Mouse (Mus musculus) lung, embryonic 14.5 days (tissue): ENCODE data around the gene Mtor. TPM values are rescaled to one million over a fixed set of nuclear protein-coding genes. Genes with fewer than 3 reads are reported as not detected.

Source experiments
- ATAC-seq: fragments of 200-750 bp; cut with Nextera tagmentation; 2 replicates; pipeline ENCODE4 v1.8.0; 2017; ENCODE audit warnings: mild to moderate bottlenecking, moderate TSS enrichment, moderate library complexity; ENCODE audit not compliant: insufficient read depth
- DNase-seq: peaks from one replicate; pipeline ENCODE4 v3.0.0-alpha.2; 2015
- H3K27ac ChIP-seq: fragments of 300-500 bp; sonication (generic); 2 replicates; pipeline ENCODE4 v1.5.1; 2014; ENCODE audit warnings: low read depth, mild to moderate bottlenecking, moderate library complexity
- H3K27me3 ChIP-seq: fragments of 300-500 bp; sonication (generic); 2 replicates; pipeline ENCODE4 v1.6.1; 2014; ENCODE audit warnings: low read length, control low read depth; ENCODE audit not compliant: insufficient read depth
- H3K36me3 ChIP-seq: fragments of 300-500 bp; sonication (generic); 2 replicates; pipeline ENCODE4 v1.6.1; 2014; ENCODE audit warnings: control low read depth; ENCODE audit not compliant: insufficient read depth
- H3K4me1 ChIP-seq: fragments of 300-500 bp; sonication (generic); 2 replicates; pipeline ENCODE4 v1.6.1; 2014; ENCODE audit warnings: antibody characterized with exemption, control low read depth; ENCODE audit not compliant: insufficient read depth
- H3K4me2 ChIP-seq: fragments of 300-500 bp; sonication (generic); 2 replicates; pipeline ENCODE4 v1.6.1; 2014; ENCODE audit warnings: mild to moderate bottlenecking
- H3K4me3 ChIP-seq: fragments of 300-500 bp; sonication (generic); 2 replicates; pipeline ENCODE4 v1.5.1; 2014; ENCODE audit warnings: low read depth, low read length
- H3K9ac ChIP-seq: fragments of 300-500 bp; sonication (generic); 2 replicates; pipeline ENCODE4 v1.6.1; 2014
- H3K9me3 ChIP-seq: fragments of 300-500 bp; sonication (generic); 2 replicates; pipeline ENCODE4 v1.6.1; 2016; ENCODE audit warnings: low read depth, low read length, control low read depth
- CTCF ChIP-seq: IDR thresholded peaks from 2 replicates; pipeline ENCODE4 v1.5.1; 2016; ENCODE audit warnings: antibody characterized with exemption, low read depth
- WGBS: fragments of 180-500 bp; shearing (Covaris S2); extraction: QIAGEN DNeasy Blood & Tissue Kit; methylation state at CpG from one replicate; pipeline ENCODE4 v1.1.7; 2014; 5-methylcytosine and 5-hydroxymethylcytosine counted together
- polyA plus RNA-seq: library from polyadenylated mRNA; unstranded; fragments of >200 nt; fragmentation: Nextera tagmentation; extraction: Ambion mirVana; gene quantifications from 2 replicates; pipeline ENCODE4 v1.2.1, GENCODE M21; 2014

Gene Mtor
- polyA plus RNA-seq, 1 experiment from 2014 or later, result 21.3 TPM

DNA sequence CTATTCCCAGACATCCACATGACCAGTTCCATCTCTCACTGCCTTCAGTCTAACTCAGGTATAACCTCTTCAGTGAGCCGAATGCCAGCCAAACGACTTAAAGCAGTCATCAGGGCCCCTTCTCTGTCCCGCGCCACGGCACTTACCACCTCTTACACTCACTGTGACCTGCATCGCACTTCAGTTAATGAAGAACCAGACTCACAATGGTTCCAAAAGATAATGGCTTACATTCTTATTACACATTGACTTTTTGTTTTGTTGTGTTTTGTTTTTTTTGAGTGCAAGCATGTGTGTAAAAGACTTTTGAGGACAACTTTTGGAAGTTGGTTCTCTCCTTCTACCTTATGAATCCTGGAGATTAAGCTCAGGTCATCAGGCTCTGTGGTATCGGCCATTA, 5.8 kb upstream of the Mtor start:
- DNase-seq, result no peak
- WGBS, result 92% methylated on average over 7 of the region's 7 CpGs
- Histone ChIP-seq H3K4me3 (no peak overlapping the region), H3K4me2 (no peak overlapping the region), H3K27ac (no peak overlapping the region), H3K4me1 (peaks cover 7% of the 10 kb centered on the region; the same call in 1 of the 2 replicates), H3K27me3 (no peaks in the 10 kb centered on the region), H3K9ac (no peak overlapping the region), H3K36me3 (peaks cover 4% of the 10 kb centered on the region; the same call in 1 of the 2 replicates), H3K9me3 (no peaks in the 10 kb centered on the region)
- ATAC-seq, result no peak
- no peak for TF ChIP-seq CTCF

DNA sequence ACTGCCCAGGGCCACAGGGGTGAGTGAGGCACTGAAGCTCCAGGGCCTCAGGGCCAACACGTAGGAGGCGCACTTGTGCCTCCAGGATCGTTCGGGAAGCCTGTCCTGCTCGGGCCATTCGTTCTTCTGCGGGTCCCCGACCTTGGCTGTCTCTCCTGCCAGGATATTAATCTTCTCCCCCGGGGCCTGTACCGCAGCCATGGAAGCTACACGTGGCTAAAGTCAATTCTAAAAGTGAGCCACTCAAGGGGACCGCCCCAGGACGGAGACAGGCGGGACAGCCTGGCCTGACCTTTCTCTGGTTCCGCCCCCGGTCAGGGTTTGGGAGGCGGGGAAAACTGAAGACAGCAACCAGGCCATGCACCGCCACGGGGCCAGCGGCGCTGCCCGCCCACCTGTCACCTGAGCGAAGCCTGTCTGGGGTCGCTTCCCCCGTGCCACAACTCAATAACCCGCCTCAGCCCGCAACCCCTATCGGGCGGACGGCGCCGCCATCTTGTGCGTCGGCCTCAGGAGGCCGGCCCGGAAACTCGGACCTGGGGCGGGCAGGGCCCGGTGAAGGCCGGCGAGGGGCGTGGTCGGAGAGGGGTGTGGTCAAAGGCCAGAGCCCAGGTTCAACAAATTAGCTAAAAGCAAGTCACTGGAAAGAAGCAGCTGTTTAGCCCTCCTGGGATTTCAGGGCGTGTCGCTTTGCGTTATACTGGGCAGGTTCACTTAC, 4.0 kb upstream of the Mtor start, which contains the start of gene Ubiad1:
Gene Ubiad1 (minus strand): TSS at position 522 of the 718 bp plus-strand sequence.
- H3K4me1 ChIP-seq, result peaks cover 8% of the 10 kb centered on the region; the same call in 1 of the 2 replicates
- H3K9ac ChIP-seq, result peak within 1 kb of the TSS; percentile 83
- no peaks in the 10 kb centered on the region for H3K27me3 ChIP-seq
- WGBS, result under 1% methylated on average over 46 of the region's 46 CpGs
- H3K4me3 ChIP-seq, result peak within 1 kb of the TSS; percentile 87
- H3K27ac ChIP-seq, result peak within 1 kb of the TSS; percentile 79
- H3K4me2 ChIP-seq, result peak within 1 kb of the TSS; percentile 96
- DNase-seq, result peak; percentile 91
- no peaks in the 10 kb centered on the region for H3K9me3 ChIP-seq
- peak; percentile 25; the same call in 1 of the 2 replicates for TF ChIP-seq CTCF
- ATAC-seq, result peak; percentile 78
- no peaks in the 10 kb centered on the region for H3K36me3 ChIP-seq

DNA sequence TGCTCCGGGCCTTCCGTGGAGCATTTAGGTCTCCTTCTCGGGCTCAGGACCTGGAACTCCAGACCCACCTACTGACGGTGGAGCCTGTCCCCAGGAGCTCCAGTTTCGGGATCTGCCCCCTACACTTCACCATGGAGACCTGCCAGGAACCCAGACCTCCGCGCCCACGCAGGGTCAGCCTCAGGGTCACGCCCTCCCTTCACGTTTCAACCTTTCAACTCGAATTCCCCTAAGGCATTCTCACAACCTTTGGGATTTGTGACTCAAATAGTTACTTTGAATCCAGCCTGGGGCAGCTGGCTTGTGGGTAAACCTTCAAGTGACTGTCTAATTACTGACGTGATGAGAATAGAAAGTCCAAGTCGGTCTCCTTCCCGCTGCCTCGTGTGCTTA, 438 bp downstream of the Mtor start:
- Histone ChIP-seq H3K9me3 (no peaks in the 10 kb centered on the region), H3K9ac (peak overlapping the region; percentile 86), H3K36me3 (peaks cover 17% of the 10 kb centered on the region), H3K27ac (no peak overlapping the region), H3K27me3 (no peaks in the 10 kb centered on the region), H3K4me2 (peak overlapping the region; percentile 79), H3K4me3 (peak overlapping the region; percentile 96), H3K4me1 (peaks cover 3% of the 10 kb centered on the region; the same call in 1 of the 2 replicates)
- WGBS, result 0% methylated on average over 15 of the region's 15 CpGs
- TF ChIP-seq CTCF, result no peak
- ATAC-seq (no peak), DNase-seq (peak; percentile 13)

DNA sequence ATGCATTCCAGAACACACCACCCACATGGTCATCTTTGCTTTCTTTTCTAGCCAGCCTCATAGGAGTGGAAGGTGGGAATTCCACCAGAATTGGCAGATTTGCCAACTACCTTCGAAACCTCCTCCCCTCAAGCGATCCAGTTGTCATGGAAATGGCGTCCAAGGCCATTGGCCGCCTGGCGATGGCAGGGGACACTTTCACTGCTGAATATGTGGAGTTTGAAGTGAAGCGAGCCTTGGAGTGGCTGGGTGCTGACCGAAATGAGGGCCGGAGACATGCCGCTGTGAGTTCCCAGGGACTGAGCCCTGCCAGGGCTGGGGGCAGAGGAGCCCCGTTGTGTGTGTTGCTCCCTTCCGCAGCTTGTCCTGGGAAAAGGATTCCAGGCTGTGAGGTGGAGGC, 5.3 kb downstream of the Mtor start:
- H3K4me3 ChIP-seq, result no peak overlapping the region
- TF ChIP-seq CTCF, result no peak
- H3K36me3 ChIP-seq, result peaks cover 64% of the 10 kb centered on the region
- no peaks in the 10 kb centered on the region for H3K27me3 ChIP-seq
- no peaks in the 10 kb centered on the region for H3K9me3 ChIP-seq
- DNase-seq (no peak), ATAC-seq (no peak)
- WGBS, result 93% methylated on average over 11 of the region's 11 CpGs
- no peak overlapping the region for H3K27ac ChIP-seq
- H3K4me2 ChIP-seq, result no peak overlapping the region
- H3K9ac ChIP-seq, result no peak overlapping the region
- no peaks in the 10 kb centered on the region for H3K4me1 ChIP-seq

DNA sequence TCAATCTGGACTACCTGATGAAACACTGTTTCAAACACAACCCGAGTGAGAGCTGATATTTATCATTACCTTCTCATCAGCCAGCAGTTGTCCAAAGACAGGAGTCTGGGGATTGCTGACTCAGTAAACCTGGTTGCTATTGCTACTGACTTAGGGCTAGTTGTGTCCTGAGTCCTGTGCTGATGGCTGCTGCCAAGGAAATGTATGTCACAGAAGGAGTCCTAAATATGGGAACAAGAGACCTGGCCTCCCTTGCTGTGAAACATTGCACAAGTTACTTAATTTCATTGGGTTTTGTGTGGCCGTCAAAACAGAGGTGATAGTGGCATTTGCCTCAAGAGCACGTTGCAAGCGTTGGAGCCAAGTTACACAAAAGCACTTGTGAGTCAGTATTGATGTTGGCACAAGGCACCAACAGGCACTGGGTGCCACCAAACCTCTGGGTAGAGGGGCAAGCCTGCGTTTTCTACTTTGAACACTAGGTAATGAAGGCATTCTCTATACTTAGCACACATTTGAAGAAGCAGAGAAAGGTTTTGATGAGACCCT, 7.1 kb downstream of the Mtor start:
- no peak for TF ChIP-seq CTCF
- ATAC-seq, result no peak
- WGBS, result 90% methylated on average over 5 of the region's 5 CpGs

DNA sequence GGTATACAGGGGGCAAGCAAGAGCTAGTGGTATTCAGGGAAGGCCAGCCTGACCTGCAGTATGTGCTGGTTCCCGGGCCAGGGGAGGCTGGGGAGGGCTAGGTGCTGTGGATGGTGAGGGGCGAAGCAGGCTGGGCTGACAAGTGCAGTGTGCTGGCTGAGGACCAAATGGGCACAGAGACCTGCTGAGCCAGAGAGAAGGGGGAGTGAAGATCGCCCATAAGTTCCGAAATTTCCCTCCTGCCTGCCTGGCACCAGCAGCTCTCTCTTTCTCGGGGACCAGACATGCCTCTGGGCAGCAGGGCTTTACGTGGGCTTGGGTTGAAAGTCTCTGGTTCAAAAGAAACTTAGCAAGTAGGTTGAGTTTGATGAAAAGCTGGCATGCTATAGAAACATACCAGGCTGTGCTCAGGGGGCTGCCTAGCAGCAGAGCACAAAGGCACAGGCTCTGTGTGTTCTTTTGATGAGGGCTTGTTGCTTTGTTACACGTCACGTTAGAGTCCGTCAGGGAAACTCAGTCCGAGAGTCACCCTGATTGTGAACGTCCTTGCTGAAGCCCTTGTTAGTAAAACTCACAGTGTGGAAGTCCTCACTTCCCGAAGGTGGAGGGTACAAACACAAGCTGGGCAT, 12.4 kb downstream of the Mtor start:
- Histone ChIP-seq H3K27ac (no peak overlapping the region), H3K4me1 (no peaks in the 10 kb centered on the region), H3K36me3 (peaks cover 94% of the 10 kb centered on the region), H3K27me3 (no peaks in the 10 kb centered on the region), H3K4me2 (no peak overlapping the region), H3K9ac (no peak overlapping the region), H3K9me3 (no peaks in the 10 kb centered on the region), H3K4me3 (no peak overlapping the region)
- ATAC-seq (no peak), DNase-seq (no peak)
- WGBS, result 88% methylated on average over 12 of the region's 12 CpGs
- TF ChIP-seq CTCF, result no peak

More for the DNA sequence above, 7.1 kb downstream of the Mtor start:
- Histone ChIP-seq H3K27ac (no peak overlapping the region), H3K9me3 (no peaks in the 10 kb centered on the region), H3K4me2 (no peak overlapping the region), H3K4me3 (no peak overlapping the region), H3K36me3 (peaks cover 80% of the 10 kb centered on the region), H3K9ac (no peak overlapping the region), H3K27me3 (no peaks in the 10 kb centered on the region), H3K4me1 (no peaks in the 10 kb centered on the region)
- DNase-seq, result no peak

DNA sequence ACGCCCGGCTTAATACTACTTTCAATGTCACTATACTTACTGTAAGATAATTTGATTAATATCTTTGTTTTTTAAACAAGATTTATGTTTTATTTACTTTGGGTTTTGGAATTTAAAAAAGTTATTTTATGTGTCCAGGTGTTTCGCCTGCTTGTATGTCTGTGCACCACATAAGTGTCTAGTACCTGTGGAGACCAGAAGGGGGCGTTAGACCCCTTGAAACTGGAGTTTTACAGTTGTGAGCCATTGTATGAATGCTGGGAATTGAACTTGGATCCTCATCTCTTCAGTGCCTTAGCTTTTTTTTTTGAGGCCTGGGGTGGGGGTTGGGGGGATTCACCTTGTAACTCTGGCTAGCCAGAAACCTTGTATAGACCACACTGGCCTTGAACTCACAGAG, 13.4 kb downstream of the Mtor start:
- ATAC-seq (no peak), DNase-seq (no peak)
- H3K36me3 ChIP-seq, result peaks cover 94% of the 10 kb centered on the region
- H3K4me3 ChIP-seq, result no peak overlapping the region
- no peak overlapping the region for H3K9ac ChIP-seq
- 79% methylated on average over 4 of the region's 4 CpGs for WGBS
- no peak overlapping the region for H3K4me2 ChIP-seq
- no peaks in the 10 kb centered on the region for H3K27me3 ChIP-seq
- H3K4me1 ChIP-seq, result no peaks in the 10 kb centered on the region
- no peak overlapping the region for H3K27ac ChIP-seq
- TF ChIP-seq CTCF, result peak; percentile 19; the same call in 1 of the 2 replicates
- H3K9me3 ChIP-seq, result no peaks in the 10 kb centered on the region
